Mouse (Mus musculus) heart, adult 8-10 months (tissue): ENCODE data around the gene Col1a1. TPM values are rescaled to one million over a fixed set of nuclear protein-coding genes. Genes with fewer than 3 reads are reported as not detected.

ENCODE experiments used
- DNase-seq: peaks from one replicate; pipeline ENCODE4 v3.0.0; 2022; ENCODE audit warnings: low spot score
- total RNA-seq, 4 experiments: library from RNA; stranded (reverse); gene quantifications; 2 replicates each; pipeline ENCODE4 v1.2.4; 2022

Col1a1 gene
- 10 to 100 TPM; 23.3 to 50.4 (median 39.8) TPM for total RNA-seq

DNA sequence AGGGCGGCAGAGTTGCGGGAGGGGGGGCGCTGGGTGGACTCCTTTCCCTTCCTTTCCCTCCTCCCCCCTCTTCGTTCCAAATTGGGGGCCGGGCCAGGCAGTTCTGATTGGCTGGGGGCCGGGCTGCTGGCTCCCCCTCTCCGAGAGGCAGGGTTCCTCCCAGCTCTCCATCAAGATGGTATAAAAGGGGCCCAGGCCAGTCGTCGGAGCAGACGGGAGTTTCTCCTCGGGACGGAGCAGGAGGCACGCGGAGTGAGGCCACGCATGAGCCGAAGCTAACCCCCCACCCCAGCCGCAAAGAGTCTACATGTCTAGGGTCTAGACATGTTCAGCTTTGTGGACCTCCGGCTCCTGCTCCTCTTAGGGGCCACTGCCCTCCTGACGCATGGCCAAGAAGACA, at the start of gene Col1a1:
Col1a1 (plus strand) TSS at position 180 of the 400 bp plus-strand sequence.
- peak; percentile 80 for DNase-seq

GRCm38 (mm10) chr11:94891155-94891554, 44.9 kb upstream of the Col1a1 start:
- no peak for DNase-seq

DNA sequence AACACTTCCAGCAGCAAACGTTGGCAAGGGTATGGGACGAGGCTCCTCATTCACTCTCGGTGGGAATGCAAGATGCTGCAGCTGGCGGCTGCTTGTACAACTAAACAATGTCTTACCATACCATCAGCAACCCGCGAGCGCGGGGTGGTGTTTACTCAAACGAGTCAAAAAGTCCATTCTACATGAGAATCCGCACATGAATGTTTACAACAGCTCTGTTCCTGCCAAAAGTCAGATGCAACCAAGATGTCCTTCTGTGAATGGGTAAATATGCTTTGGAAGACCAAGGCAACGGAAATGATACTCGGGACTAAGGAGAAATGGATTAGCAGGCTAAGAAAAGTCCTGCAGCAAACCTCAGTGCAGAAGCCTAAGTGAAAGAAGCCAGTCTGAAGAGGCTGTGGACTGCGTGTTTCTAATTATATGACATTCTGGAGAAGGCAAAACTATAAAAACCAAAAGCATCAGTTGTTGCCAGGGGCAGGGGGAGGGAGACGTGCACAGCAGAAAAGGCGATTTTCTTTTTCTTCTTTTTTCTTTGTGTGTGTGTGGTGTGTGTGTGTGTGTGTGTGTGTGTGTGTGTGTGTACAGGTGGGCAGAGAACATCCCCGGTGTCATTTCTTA, 39.2 kb upstream of the Col1a1 start:
- DNase-seq = no peak

DNA sequence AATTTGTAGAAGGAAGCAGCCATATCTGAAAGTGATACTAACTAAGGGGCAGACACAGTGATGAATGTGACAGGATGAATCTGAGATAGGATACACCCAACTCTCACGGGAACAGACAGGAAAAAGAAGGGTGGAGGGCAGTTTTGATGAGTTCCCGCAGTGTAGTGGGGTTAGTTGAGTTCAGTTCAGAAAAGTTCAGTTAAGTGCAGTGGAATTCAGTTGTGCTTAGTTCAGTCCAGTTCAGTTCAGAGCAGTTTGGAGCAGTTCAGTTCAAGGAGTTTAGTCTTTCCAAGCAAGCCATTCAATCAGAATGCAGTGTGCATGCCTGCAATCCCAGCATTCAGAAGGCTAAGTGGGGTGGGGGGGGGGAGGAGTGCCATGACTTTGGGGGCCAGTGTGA, 34.8 kb upstream of the Col1a1 start:
- DNase-seq = no peak

DNA sequence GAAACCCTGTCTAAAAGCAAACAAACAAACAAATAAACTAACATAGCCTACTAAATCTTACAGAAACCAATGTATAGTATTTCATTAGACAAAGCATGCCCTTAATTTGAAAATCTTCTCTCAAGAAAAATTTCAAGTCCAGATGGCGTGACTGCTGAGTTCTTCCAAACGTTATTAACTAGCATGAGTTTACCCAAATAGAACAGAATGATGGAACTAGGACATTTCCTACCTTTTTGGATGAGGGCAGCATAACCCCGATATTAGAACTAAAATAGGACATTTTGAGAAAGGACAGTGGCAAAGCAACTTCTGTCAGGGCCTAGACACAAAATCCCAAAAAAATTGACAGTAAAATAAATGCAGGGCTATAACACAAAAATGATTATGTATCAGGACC, 31.7 kb upstream of the Col1a1 start:
- DNase-seq = no peak

DNA sequence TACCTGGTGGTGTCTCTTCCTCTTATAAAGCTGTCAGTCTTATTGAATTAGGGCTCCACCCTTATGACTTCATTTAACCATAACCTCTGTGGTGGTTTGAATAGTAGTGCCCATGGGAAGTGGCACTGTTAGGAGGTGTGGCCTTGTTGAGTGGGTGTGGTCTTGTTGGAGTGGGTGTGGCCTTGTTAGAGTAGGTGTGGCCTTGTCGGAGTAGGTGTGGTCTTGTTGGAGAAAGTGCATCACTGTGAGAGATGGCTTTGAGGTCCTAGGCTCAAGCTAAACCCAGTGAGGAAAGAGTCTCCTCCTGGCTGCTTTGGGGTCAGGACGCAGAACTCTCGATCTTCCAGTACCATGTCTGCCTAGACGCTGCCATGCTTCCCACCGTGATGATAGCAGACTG, 25.1 kb upstream of the Col1a1 start:
- DNase-seq = no peak

DNA sequence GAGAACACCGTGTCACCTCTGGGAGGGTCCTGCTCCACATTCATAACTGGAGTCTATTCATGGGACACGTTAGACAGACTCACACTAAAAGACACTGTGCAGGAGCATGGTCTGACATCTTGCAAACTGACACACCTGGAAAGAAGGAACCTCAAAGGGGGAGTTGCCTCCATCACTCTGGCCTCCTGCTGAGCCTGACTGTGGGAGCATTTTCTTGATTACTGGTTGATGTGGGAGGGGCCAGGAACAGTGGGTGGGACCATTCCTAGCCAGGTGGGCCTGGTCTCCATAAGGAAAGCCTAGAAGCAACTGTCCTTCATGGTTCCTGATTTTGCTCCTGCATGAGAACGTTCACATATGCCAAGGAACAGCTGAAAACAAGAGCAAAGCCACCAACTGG, 23.5 kb upstream of the Col1a1 start:
- DNase-seq = no peak

GRCm38 (mm10) chr11:94913302-94914090, 22.5 kb upstream of the Col1a1 start:
- DNase-seq = peak; percentile 70

DNA sequence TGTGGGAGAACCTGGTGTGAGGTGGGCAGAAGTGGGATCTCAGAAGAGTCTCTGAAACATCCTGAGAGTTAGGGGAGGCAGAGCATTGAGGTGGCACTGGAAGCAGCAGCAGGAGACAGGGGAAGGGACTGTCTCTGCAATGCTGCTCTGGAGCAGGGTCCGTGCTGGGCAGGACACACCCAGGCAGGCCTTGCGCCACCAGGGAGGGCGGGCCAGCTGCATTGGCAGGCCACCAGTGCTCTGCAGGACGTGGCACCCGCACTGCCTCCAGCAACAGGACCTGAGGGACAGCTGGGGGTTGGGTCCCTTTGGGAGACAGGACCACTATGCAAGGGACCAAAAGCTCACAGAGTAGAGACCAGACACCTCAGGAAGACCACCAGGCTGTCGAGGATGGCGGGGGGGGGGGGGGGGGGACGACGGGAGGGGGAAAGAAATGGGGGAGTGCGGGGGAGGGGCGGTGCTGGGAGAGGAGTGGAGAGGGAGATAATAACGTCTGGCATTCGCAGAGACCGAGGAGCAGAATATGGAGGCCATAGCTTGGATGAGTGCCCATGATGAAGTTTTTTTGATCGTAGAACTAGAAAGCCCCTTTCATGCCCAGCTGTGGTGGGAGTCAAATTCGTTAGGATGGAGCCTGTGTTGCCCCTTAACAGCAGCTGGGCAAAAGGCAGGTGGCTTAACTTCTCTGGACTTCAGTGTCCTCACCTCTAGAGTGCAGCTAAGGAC, 20.2 kb upstream of the Col1a1 start:
- DNase-seq = no peak

DNA sequence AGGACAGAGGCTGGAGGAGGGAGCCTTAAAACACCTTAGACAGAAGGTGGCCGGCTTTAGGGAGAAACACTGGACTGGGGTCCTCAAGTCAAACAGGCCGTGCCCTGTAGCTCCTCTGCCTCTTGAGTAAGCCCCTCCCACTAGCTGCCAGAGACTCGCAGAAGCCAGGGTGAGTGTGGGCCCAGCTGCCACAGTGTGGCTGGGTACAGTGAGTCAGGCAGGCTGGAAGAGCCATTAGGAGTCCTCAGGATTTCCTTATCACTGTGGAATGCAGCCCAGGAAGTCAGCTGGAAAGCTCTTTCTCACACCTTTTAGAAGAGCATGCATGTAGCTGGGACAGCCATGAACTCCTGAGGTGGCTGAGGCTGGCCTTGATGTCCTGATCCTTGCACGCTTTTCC, 19.5 kb upstream of the Col1a1 start:
- no peak for DNase-seq

DNA sequence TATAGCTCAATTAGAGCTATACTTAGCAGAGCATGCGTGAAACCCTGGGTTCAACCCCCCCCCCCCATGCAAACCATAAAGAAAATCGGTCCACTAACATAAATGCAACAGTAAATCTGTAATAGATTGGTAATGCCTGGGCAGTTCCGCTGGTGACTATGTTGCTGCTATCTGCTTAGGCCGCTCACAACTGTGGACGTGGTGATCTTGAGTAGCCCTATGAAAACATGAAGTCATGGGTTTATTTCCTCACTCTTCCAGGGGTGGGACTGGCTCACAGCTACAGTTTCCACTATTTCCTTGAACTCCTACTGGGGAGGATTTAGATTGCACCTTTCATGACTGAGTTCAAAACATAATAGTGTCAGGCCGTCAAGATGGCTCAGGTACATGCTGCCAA, 18.3 kb upstream of the Col1a1 start:
- DNase-seq = no peak

- DNase-seq = no peak
Measured at GRCm38 (mm10) chr11:94920996-94921401, 15.0 kb upstream of the Col1a1 start.

DNA sequence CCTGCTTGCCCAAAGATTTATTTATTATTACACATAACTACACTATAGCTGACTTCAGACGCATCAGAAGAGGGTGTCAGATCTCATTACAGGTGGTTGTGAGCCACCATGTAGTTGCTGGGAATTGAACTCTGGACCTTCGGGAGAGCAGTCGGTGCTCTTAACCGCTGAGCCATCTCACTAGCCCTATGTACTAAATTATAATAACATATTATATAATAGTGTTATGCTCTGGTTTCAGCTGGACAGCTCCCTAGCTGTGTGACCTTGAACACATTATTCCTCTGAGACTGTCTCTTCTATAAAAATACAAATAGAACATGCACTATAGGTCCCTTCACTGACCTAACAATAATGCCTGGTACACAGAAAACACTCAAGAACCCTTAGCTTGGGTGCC, 11.0 kb upstream of the Col1a1 start:
- no peak for DNase-seq

DNA sequence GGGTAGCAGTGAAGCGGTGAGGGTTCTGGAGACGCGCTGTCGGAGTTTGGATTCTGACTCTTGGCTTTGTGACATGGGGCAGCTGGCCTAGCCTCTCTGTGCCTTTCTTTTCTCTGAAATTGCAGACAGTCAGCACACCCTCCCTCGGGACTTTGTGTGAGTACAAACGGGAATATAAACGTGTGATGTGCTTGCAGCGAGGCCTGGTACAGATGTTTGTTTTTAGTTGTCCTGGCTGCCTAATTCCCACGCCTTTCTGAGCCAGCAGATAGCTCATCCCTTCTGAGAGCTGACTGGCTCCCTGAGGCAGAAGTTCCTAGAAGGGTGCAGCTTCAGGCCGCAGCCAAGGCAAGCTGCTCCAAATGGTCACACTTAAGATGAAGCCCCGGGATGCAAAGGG, 9.6 kb upstream of the Col1a1 start:
- DNase-seq = peak; percentile 49

- DNase-seq = no peak
Measured at GRCm38 (mm10) chr11:94927771-94928291, 8.2 kb upstream of the Col1a1 start.

DNA sequence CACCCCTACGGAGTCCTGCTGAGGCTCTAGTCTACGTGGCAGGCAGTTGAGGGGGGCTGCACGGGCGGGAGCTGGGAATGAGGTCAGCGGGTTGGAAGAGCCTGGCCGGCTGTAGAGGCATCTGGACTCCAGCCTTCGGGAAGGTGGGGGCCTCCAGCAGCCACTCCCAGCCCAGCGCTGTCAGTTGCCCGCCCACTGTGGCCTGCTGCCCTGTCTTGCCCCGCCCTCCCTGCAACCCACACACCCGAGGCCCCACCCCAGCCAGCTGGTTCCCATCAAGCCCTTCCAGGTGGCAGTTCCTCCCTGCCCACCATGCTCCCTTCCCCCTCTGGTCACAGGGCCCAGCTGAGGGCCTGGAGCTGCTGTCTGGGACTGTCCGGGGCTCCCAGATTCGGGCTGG, 7.2 kb upstream of the Col1a1 start:
- DNase-seq = peak; percentile 89

- no peak for DNase-seq
Measured at GRCm38 (mm10) chr11:94929599-94929998, 6.4 kb upstream of the Col1a1 start.

GRCm38 (mm10) chr11:94930151-94930550, 5.9 kb upstream of the Col1a1 start:
- DNase-seq = no peak

- DNase-seq = no peak
Measured at GRCm38 (mm10) chr11:94933584-94933983, 2.4 kb upstream of the Col1a1 start.

DNA sequence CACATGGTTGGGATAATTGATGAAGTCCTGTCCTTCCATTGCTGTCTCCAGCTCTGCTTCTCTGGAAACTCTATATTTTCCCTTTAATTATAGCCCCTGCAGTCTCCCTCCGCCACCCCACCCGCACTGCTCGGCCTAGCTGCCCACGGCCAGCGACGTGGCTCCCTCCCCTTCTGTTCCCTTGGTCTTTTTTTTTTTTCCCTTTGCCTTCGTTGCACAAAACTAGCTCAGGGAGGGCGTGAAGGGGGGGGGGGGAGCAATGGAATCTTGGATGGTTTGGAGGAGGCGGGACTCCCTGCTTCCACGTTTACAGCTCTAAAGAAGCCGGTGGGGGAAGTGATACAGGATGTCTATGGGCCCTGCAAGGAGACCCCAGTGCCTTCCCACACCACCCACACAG, 1.5 kb upstream of the Col1a1 start:
- no peak for DNase-seq

- DNase-seq = peak; percentile 94
Measured at GRCm38 (mm10) chr11:94936851-94937295, 849 bp downstream of the Col1a1 start.

DNA sequence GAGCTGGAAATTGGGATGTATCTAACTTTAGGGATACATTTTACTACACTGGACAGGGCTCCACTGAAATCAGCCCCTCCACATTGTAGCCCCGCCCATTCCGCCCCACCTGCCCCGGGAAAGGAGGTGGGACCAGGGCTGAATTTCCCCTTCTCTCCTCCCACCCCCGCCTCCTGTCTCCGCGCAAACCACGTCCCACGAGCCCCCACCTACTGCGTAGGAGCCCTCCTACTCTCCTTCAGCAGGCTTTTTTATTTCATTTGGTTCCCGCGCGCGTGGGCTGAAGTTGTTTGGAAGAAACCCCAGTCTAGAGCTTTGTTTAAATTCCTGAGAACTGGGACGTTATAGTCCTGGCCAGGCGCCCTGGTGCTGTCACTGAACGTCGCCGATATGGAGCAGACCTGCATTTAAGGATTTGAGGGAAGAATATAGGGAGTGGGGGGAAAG, 1.3 kb downstream of the Col1a1 start:
- DNase-seq = no peak
